ENCODE assay signal across 9 mouse cellular contexts in the genomic region with DNA sequence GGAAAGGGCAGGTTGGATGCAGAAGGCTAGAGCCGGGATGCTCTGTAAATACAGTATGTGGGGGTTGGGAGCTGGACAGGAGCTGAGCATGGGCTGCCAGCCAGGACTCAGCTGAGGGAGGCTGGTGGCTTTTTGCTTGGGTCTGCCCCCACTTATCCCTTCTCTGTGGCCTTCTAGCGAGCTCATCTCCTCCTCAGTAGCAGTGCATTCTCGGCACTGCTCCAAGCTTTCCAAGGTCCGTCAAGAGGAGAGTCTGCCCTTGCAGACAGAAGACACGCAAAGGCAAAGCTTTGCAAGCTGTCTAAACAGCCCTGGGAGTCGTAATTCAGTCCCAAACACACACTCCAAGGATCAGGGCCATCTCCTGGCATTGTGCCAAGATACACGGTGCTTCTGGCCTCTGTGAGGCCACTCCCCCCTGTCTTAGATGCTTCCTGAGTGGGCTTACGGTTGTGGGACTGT. TPM values are rescaled to one million over a fixed set of nuclear protein-coding genes. Genes with fewer than 3 reads are reported as not detected.
DNase-seq lines count a peak whose midpoint lies in the region; ATAC-seq and TF ChIP-seq lines count a peak whose summit lies in the region.
"Had no signal": no experiment of that assay in that cellular context is flagged by ENCODE, and none has a peak within 500 bp of the region (broad histone marks: within the 10 kb centered on the region; RNA-seq: fewer than 3 reads in every experiment).

No protein-coding gene starts in this region.

- H3K36me3 ChIP-seq in liver, embryonic 12.5 days, result no peaks in the 10 kb centered on the region
- H3K36me3 ChIP-seq in embryonic facial prominence, embryonic 12.5 days, result no peaks in the 10 kb centered on the region

- no peaks in the 10 kb centered on the region for H3K9me3 ChIP-seq in liver, embryonic 12.5 days (replicated peaks)
- H3K9me3 ChIP-seq in embryonic facial prominence, embryonic 12.5 days, result no peaks in the 10 kb centered on the region

- intact Hi-C loops in gastrocnemius, adult 2 months (cut with DNase I), result no loop called here

- H3K4me2 ChIP-seq in liver, embryonic 12.5 days, result no peak overlapping the region
- H3K4me2 ChIP-seq in embryonic facial prominence, embryonic 12.5 days (replicated peaks), result no peak overlapping the region

- no peak overlapping the region for H3K4me3 ChIP-seq in liver, embryonic 12.5 days
- H3K4me3 ChIP-seq in embryonic facial prominence, embryonic 12.5 days, result no peak overlapping the region
- no peak overlapping the region for H3K4me3 ChIP-seq in gastrocnemius, adult 2 months

- no peak for ATAC-seq in liver, embryonic 12.5 days
- ATAC-seq in embryonic facial prominence, embryonic 12.5 days (ENCODE audit: insufficient number of reproducible peaks, insufficient read depth, low FRiP score, low TSS enrichment), result no peak
- ATAC-seq in megakaryocyte-erythroid progenitor cell, adult 5-6 weeks (replicated peaks; ENCODE audit: low FRiP score, low TSS enrichment, poor library complexity, severe bottlenecking), result no peak

- no peak for TF ChIP-seq CTCF in gastrocnemius, adult 2 months (IDR thresholded peaks at IDR 0.05)

- no peaks in the 10 kb centered on the region for H3K4me1 ChIP-seq in liver, embryonic 12.5 days
- peaks cover 16% of the 10 kb centered on the region for H3K4me1 ChIP-seq in embryonic facial prominence, embryonic 12.5 days

- no peak overlapping the region for H3K9ac ChIP-seq in liver, embryonic 12.5 days
- H3K9ac ChIP-seq in embryonic facial prominence, embryonic 12.5 days, result no peak overlapping the region

- H3K27ac ChIP-seq in liver, embryonic 12.5 days, result no peak overlapping the region
- peak overlapping the region; percentile 5; the same call in 1 of the 2 replicates for H3K27ac ChIP-seq in embryonic facial prominence, embryonic 12.5 days
- H3K27ac ChIP-seq in gastrocnemius, adult 2 months, result no peak overlapping the region

- H3K27me3 ChIP-seq in liver, embryonic 12.5 days (replicated peaks), result no peaks in the 10 kb centered on the region
- H3K27me3 ChIP-seq in embryonic facial prominence, embryonic 12.5 days, result no peaks in the 10 kb centered on the region

- 44% methylated on average over 8 of the region's 8 CpGs for WGBS in liver, embryonic 12.5 days (ENCODE audit: insufficient replicate concordance)
- WGBS in embryonic facial prominence, embryonic 12.5 days, result 34% methylated on average over 8 of the region's 8 CpGs

- DNase-seq in liver, result peak; percentile 21
- DNase-seq in brain, adult 2 months (ENCODE audit: low read depth, low spot score), result peak; percentile 30
- peak; percentile 22 for DNase-seq in ovary, postnatal 14 days (ENCODE audit: low spot score)
- no peak for DNase-seq in gastrocnemius, adult 2 months
- DNase-seq: thymus, adult 18-20 months had no signal

RNA-seq across cellular contexts. Expression of a gene that starts 33.0 kb away (rescaled TPM):
- polyA plus RNA-seq in liver, embryonic 12.5 days (2016; fragmentation: Nextera tagmentation; extraction: Ambion mirVana), result not detected in 2 replicates
- not detected in 2 replicates for polyA plus RNA-seq in embryonic facial prominence, embryonic 12.5 days (2016; fragmentation: Nextera tagmentation; extraction: Ambion mirVana)
- total RNA-seq in gastrocnemius, adult 2 months (2021), result not detected
- total RNA-seq in megakaryocyte-erythroid progenitor cell, adult 5-6 weeks (2014; fragmentation: Nextera tagmentation), result not detected in 2 replicates
- total RNA-seq in megakaryocyte-erythroid progenitor cell, adult 5-6 weeks (2017), result not detected in 2 replicates
- total RNA-seq: layer of hippocampus, postnatal 25 days had no signal
